Mouse (Mus musculus) G1E (cell line): Measurements from ENCODE around the gene Gm10840.

Source experiments
- CTCF ChIP-seq: IDR thresholded peaks from 2 replicates; pipeline ENCODE4 v1.5.1; 2012; ENCODE audit warnings: low read depth, low read length, inconsistent platforms, mixed read lengths
- GATA1 ChIP-seq: IDR thresholded peaks from 2 replicates; pipeline ENCODE4 v1.6.1; 2012; ENCODE audit warnings: borderline replicate concordance, low read length, inconsistent platforms, mixed read lengths
- POLR2AphosphoS5 ChIP-seq: IDR thresholded peaks from 2 replicates; pipeline ENCODE4 v1.6.1; 2012; ENCODE audit warnings: low read depth, low read length, inconsistent platforms; ENCODE audit not compliant: insufficient replicate concordance

GRCm38 (mm10) chr11:106175081-106175480, 14.4 kb downstream of the Gm10840 start:
- no peak for TF ChIP-seq POLR2AphosphoS5
- no peak for TF ChIP-seq CTCF
- no peak for TF ChIP-seq GATA1
